Mouse (Mus musculus) common myeloid progenitor, adult 5-6 weeks (primary cell): ENCODE data around the gene Prss50. TPM values are rescaled to one million over a fixed set of nuclear protein-coding genes. Genes with fewer than 3 reads are reported as not detected.

Experiments used
- ATAC-seq: replicated peaks from 2 replicates; pipeline ENCODE4 v1.8.0; 2016; ENCODE audit warnings: low read depth, mild to moderate bottlenecking, moderate TSS enrichment, inconsistent platforms; ENCODE audit not compliant: poor library complexity, severe bottlenecking
- total RNA-seq: library from RNA; stranded (forward); fragments of 200-1000, 187-1606 nt; gene quantifications from 2 replicates; pipeline ENCODE4 v1.2.3, GENCODE M21; 2017

Prss50 gene
- total RNA-seq, 1 experiment from 2014 or later: 8.7 TPM

- ATAC-seq: no peak
Observed at GRCm38 (mm10) chr9:110873681-110874659, 16.2 kb downstream of the Prss50 start.

GRCm38 (mm10) chr9:110874660-110875191 lies 17.0 kb downstream of the Prss50 start:
- no peak for ATAC-seq

DNA sequence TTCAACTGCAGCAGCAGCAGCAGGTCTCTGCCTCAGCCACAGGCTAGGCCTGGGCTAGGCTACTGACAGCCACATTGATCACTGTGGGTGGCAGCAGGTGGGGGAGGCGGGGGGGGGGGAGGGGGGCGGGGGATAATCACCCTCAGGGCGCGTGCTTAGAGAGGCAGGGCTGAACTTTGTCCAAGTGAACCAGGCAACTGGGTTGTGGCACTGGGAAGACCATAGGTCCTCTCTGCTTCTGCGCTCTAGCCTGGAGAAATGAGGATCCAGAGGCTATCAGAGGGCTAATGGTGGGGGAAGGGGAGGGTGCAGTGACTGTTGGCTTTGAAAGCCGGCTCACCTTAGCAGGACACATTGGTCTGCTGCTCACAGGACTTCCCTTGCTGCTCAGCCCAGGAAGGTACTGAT lies 17.5 kb downstream of the Prss50 start:
- no peak for ATAC-seq

GRCm38 (mm10) chr9:110877353-110877752 lies 19.6 kb downstream of the Prss50 start:
- peak; percentile 26 for ATAC-seq

DNA sequence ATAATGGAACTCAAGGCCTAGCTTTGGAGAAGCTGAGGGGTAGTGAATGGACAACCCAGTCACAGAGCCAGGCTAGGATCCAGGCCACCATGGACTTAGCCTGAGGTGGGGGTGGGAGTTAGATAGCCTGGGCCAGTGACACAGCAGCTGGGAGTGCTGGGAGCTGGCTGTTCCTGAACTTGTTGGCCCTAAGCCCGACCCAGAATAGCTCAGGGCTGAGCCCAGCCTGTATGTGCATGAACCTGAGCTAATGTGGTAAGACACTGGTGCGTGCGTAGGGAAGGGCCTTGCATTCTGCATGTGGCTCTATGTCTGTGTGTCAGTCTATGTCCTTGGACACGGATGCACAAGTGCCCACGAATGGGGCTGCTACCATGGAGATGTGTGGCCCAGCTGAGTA lies 20.1 kb downstream of the Prss50 start:
- peak; percentile 16; the same call in 1 of the 2 replicates for ATAC-seq

- ATAC-seq: no peak
Observed at GRCm38 (mm10) chr9:110879191-110879920, 21.6 kb downstream of the Prss50 start, which contains the start of gene Als2cl. Gene Als2cl (plus strand): TSS chr9:110879870.

GRCm38 (mm10) chr9:110879998-110880561 lies 22.3 kb downstream of the Prss50 start, which contains the start of gene Tmie:
Gene Tmie (minus strand): TSS chr9:110880113.
- peak; percentile 43 for ATAC-seq

DNA sequence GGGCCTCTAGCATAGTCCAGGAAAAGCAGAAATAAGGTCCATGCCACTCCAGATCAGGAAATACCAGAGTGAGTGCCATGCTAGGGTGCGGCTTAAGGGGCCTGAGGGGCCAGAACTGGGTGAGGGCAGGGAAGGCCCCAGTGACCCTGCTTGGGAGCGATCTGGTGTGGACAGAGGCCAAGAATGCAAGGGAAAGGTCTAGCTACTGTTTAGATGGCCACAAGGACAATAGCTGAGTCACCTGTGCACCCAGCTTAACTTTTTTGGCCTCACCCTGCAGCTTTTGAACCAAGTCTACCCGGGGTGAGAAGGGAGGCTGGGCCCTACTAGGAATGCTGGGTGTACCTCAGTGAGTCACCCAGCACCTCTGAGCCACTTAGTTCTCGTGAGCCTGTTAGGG lies 23.0 kb downstream of the Prss50 start:
- no peak for ATAC-seq

DNA sequence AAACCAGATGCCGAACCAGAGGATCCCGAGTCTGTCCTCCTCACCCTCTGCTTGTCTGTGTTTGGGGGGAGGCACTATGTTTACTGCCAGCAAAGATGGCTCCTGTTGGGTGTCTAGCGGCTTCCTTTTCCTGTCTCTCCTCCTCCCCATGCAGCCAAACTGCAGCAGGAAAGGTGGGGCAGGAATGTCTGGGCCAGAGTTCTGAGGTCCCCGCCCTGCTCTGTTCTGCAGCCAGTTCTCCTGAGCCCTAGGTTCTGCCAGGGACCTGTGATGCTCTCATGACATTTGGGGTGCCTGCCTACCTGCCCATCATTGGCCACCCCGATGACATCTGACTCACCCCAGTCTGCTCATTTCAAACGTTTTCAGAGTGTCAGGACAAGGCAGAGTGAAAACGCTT lies 24.2 kb downstream of the Prss50 start:
- no peak for ATAC-seq

DNA sequence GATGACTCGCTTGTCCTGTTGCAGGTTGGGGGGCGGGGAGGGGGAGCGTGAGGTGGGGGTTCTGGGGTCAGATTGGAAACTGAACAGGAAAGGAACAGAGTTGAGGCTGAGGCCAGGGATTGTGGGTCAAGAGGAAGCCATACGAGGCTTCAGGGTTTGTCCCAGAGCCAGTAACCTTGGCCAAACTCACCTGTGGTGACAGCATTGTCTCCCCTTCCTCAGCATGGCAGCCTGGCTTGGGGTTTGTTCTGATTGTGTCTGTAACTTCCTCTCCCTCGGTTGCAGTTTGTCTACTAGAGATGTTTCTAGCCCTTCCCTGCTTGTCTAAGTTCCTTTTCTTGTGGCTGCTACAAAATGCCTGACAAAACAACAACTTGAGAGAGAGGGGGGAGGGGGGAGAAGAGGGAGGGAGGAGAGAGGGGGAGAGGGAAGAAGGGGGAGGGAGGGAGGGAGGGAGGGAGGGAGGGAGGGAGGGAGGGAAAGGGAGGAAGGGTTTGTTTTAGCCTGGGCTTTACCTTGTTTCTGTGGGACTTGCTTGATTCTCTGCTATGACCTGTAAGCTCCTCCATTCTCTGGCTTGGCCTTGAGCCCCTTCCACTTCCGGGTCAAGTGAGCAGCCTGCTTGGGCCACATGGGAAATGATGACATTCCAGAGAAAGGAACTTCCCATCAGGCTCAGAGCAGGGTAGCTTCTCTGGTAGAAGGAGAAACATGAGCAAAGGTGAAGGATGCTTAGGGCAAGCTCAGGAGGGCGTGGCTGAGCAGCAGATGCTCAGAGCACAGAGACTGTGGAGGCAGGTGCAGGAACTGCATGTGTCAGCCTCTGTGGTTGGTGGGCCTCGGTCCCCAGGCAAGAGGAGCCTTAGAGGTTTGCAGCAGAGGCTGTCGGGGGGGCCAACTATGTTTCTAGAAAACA lies 29.9 kb downstream of the Prss50 start:
- no peak for ATAC-seq

DNA sequence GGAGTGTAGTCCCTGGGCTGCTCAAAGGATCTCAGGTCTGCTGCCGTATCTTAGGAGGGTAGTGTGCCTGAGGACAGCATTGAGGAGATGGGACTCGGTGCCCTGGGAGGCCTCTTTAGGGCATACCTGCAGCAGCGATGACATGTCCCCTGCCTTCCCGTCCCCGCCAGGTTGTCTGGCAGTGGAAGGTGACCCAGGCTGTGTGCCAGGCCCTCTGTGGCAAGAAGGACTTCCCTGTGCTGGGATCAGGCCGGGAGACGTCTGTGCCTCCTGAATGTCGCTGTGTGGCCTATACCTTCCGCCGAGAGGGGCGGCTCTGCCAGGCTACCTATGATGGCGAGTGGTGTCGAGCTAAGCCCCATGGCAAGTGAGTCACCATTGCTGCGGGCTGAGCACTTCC lies 31.2 kb downstream of the Prss50 start:
- ATAC-seq: no peak

- ATAC-seq: no peak
Observed at GRCm38 (mm10) chr9:110890026-110890783, 32.4 kb downstream of the Prss50 start.

GRCm38 (mm10) chr9:110891077-110891828 lies 33.5 kb downstream of the Prss50 start:
- ATAC-seq: peak; percentile 39

DNA sequence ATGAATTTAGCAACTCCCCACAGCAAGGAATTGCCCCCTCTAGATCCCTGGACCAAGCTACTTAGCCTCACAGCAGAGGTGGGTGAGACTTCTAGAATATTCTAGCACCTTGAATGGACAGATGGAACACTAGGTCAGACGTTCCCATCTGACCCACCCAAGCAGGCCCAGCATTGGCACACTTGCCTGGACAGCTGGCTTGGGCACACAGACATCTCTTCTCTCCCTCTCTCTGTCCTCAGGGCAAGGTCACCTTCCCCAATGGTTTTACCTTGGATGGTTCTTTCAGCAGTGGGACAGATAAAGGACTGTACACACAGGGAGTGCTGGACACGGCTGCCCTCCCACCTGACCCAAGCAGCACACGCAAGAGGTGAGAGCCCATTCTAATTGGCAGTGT lies 34.8 kb downstream of the Prss50 start:
- no peak for ATAC-seq

DNA sequence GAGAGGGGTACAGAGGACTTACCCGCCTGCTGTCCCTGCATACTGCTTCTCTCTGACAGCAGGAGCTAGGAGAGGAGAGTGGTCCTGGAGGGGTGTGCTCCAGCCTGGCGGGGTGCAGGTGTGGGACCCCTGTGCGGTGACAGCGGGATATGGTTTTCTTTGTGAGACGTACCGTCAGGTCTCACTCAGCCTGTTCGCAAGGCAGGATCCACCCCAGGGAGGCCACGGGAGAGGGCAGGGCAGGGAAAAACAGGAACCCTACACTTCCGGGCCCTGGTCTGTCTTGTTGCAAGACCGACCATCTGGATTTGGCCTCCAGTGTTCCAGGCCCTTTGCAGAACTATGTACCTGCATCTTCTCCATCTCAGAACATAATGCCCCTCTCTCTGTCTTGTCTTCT lies 35.7 kb downstream of the Prss50 start:
- ATAC-seq: no peak

DNA sequence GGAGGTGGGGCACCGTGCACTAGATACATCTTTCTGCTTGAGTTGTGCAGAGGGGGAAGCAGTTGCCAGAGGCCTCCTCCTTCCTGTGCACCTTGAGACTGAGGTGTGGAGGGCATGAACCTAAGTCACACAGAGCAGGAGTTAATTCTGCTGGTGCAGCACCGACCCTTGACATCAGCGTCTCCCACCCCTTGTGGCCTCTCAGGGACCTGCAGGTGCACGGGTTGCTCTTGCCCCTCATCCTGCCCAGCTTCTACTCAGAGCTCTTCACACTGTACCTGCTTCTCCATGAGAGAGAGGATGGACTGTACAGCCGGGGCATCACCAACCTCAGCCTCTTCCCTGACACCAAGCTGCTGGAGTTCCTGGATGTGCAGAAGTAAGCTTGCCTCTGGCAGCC lies 37.7 kb downstream of the Prss50 start:
- no peak for ATAC-seq

GRCm38 (mm10) chr9:110895994-110896393 lies 38.2 kb downstream of the Prss50 start:
- no peak for ATAC-seq

GRCm38 (mm10) chr9:110896595-110896994 lies 38.8 kb downstream of the Prss50 start:
- ATAC-seq: peak; percentile 76
